Mouse (Mus musculus): ENCODE results near the gene Dhx32. TPM values are rescaled to one million over a fixed set of nuclear protein-coding genes. Genes with fewer than 3 reads are reported as not detected.

Gene Dhx32
- total RNA-seq, 1 experiment, result 42.3 TPM

DNA sequence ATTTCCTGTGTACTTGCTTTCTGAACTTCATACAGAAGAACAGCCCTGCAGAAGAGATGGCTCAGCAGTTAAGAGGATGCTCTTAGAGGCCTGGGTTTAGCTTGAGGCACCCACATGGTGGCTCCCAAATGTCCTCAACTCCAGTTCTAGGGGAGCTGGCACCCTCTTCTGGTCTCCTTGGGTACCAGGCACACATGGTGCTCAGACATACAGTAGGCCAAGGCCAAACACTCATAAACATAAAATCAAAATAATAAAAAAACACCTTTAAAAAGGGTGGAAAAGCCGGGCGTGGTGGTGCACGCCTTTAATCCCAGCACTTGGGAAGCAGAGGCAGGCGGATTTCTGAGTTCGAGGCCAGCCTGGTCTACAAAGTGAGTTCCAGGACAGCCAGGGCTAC lies 23.8 kb downstream of the Dhx32 start:
- in situ Hi-C loops (cut with MboI; ENCODE audit: low sequenced_read_pairs in 2 of 2, unreplicated experiment in 2 of 2), result no loop called here
- no peak for DNase-seq (ENCODE audit: low read depth, low spot score)
- no peak overlapping the region for H3K9ac ChIP-seq (ENCODE audit: insufficient read depth, low read depth, low read length, poor library complexity, severe bottlenecking)
- 0 out of 2 replicates have a peak, but pooled peaks have one; percentile 33 for TF ChIP-seq ZNF384 (IDR thresholded peaks at IDR 0.05; ENCODE audit: low read depth, low read length)
- no peak for TF ChIP-seq ZC3H11A (IDR thresholded peaks at IDR 0.05; ENCODE audit: borderline replicate concordance, low read depth, low read length)
- H3K9me3 ChIP-seq (ENCODE audit: control insufficient read depth, insufficient read depth, low read depth, low read length), result no peaks in the 10 kb centered on the region
- H3K36me3 ChIP-seq (ENCODE audit: control insufficient read depth, insufficient read depth, low read length, poor library complexity, severe bottlenecking), result no peaks in the 10 kb centered on the region
- 0 out of 4 replicates have a peak, but pooled peaks cover 0 to 2% of the 10 kb centered on the region in 2 experiments for H3K4me1 ChIP-seq (ENCODE audit: control insufficient read depth in 2 of 2, insufficient read depth in 2 of 2, low read length in 2 of 2, poor library complexity in 1 of 2)
- H3K27ac ChIP-seq (ENCODE audit: insufficient read depth, low read depth, low read length, poor library complexity, severe bottlenecking), result no peak overlapping the region
- peak overlapping the region in 1 of 2 experiments; percentile 52; a peak in 2 of 4 replicates for H3K4me3 ChIP-seq (ENCODE audit: insufficient read depth in 1 of 2, low read depth in 1 of 2, low read length in 2 of 2, poor library complexity in 1 of 2, severe bottlenecking in 1 of 2)

DNA sequence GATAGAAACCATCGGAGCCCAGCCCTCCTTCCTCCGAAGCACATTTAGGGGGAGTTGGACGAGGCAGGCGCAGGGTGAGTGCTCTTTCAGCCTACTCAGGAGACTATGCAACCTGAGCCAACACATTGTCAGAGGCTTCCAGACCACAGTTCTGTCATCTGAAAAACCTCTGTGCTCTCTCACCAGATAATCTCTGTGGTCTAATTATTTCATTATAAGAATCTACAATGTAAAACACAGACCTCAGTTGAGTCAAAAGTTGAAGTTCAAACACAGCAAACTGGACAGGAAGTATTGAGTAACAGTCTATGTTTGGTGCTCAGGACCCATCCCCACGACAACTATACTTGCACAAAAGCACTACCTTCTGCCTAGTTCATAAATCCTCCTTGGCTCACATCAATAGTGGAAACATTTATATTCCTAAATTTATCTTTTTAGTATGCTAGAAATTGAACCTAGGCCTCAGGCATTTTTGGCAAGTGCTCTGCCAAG lies 24.5 kb downstream of the Dhx32 start:
- Histone ChIP-seq H3K36me3 (ENCODE audit: control insufficient read depth, insufficient read depth, low read length, poor library complexity, severe bottlenecking) (no peaks in the 10 kb centered on the region), H3K4me3 (ENCODE audit: insufficient read depth in 1 of 2, low read depth in 1 of 2, low read length in 2 of 2, poor library complexity in 1 of 2, severe bottlenecking in 1 of 2) (peak overlapping the region in 1 of 2 experiments; percentile 26; a peak in 1 of 4 replicates), H3K4me1 (ENCODE audit: control insufficient read depth in 2 of 2, insufficient read depth in 2 of 2, low read length in 2 of 2, poor library complexity in 1 of 2) (0 out of 4 replicates have a peak, but pooled peaks cover 0 to 2% of the 10 kb centered on the region in 2 experiments), H3K9me3 (ENCODE audit: control insufficient read depth, insufficient read depth, low read depth, low read length) (no peaks in the 10 kb centered on the region), H3K9ac (ENCODE audit: insufficient read depth, low read depth, low read length, poor library complexity, severe bottlenecking) (no peak overlapping the region), H3K27ac (ENCODE audit: insufficient read depth, low read depth, low read length, poor library complexity, severe bottlenecking) (no peak overlapping the region)
- in situ Hi-C loops (cut with MboI; ENCODE audit: low sequenced_read_pairs in 2 of 2, unreplicated experiment in 2 of 2), result no loop called here
- TF ChIP-seq HCFC1 (IDR thresholded peaks at IDR 0.05; ENCODE audit: borderline replicate concordance, insufficient read depth, low read length) (no peak), ZC3H11A (IDR thresholded peaks at IDR 0.05; ENCODE audit: borderline replicate concordance, low read depth, low read length) (no peak)
- no peak for DNase-seq (ENCODE audit: low read depth, low spot score)

DNA sequence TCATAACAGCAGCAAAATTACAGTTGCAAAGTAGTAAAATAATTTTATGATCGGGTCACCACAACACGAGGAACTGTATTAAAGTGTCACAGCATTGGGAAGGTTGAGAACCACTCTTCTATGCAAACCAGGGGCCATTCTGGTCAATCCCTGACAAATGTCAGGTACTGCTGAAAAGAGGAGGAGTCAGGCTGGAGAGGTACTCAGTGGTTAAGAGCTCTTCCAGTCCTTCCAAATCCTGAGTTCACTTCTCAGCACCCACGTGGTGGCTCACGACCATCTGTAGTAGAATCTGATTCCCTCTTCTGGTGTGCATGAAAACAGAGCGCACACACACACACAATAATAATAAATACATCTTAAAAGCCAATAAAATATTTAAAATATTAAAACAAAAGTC lies 31.4 kb downstream of the Dhx32 start:
- in situ Hi-C loops (cut with MboI; ENCODE audit: low sequenced_read_pairs in 2 of 2, unreplicated experiment in 2 of 2), result no loop called here
- TF ChIP-seq ZC3H11A (IDR thresholded peaks at IDR 0.05; ENCODE audit: borderline replicate concordance, low read depth, low read length) (no peak), HCFC1 (IDR thresholded peaks at IDR 0.05; ENCODE audit: borderline replicate concordance, insufficient read depth, low read length) (no peak), MAFK (IDR thresholded peaks at IDR 0.05; ENCODE audit: insufficient read depth, low read depth, low read length) (no peak), CHD2 (IDR thresholded peaks at IDR 0.05; ENCODE audit: low read depth, low read length) (no peak), ZNF384 (IDR thresholded peaks at IDR 0.05; ENCODE audit: low read depth, low read length) (no peak)
- peaks cover 12% of the 10 kb centered on the region for H3K36me3 ChIP-seq (ENCODE audit: control insufficient read depth, insufficient read depth, low read length, poor library complexity, severe bottlenecking)
- no peak overlapping the region for H3K9ac ChIP-seq (ENCODE audit: insufficient read depth, low read depth, low read length, poor library complexity, severe bottlenecking)
- no peaks in the 10 kb centered on the region for H3K9me3 ChIP-seq (ENCODE audit: control insufficient read depth, insufficient read depth, low read depth, low read length)
- H3K4me1 ChIP-seq (ENCODE audit: control insufficient read depth in 2 of 2, insufficient read depth in 2 of 2, low read length in 2 of 2, poor library complexity in 1 of 2), result no peaks in the 10 kb centered on the region
- no peak overlapping the region for H3K27ac ChIP-seq (ENCODE audit: insufficient read depth, low read depth, low read length, poor library complexity, severe bottlenecking)
- DNase-seq (ENCODE audit: low read depth, low spot score), result no peak
- H3K4me3 ChIP-seq (ENCODE audit: insufficient read depth in 1 of 2, low read depth in 1 of 2, low read length in 2 of 2, poor library complexity in 1 of 2, severe bottlenecking in 1 of 2), result no peak overlapping the region

DNA sequence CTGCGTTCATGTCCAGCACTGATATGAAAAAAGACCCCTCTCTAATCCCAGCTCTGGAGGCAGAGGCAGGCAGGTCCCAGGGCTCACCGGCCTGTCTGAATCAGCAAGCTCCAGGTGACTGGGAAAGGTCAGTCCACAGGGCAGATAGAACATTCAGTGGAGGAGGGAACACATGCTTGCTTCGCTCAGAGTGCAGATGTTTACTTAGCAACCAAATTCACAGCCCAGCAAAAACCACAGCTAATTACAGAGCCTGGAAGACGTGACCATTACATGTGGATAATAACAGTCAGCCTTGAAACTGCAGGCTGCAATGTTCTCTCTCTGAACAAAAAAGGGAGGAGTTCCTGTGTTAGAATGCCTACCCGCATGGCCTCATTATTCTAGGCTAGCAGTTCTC lies 31.9 kb downstream of the Dhx32 start:
- Histone ChIP-seq H3K36me3 (ENCODE audit: control insufficient read depth, insufficient read depth, low read length, poor library complexity, severe bottlenecking) (peaks cover 12% of the 10 kb centered on the region), H3K9ac (ENCODE audit: insufficient read depth, low read depth, low read length, poor library complexity, severe bottlenecking) (no peak overlapping the region), H3K9me3 (ENCODE audit: control insufficient read depth, insufficient read depth, low read depth, low read length) (no peaks in the 10 kb centered on the region), H3K27ac (ENCODE audit: insufficient read depth, low read depth, low read length, poor library complexity, severe bottlenecking) (no peak overlapping the region), H3K4me1 (ENCODE audit: control insufficient read depth in 2 of 2, insufficient read depth in 2 of 2, low read length in 2 of 2, poor library complexity in 1 of 2) (no peaks in the 10 kb centered on the region), H3K4me3 (ENCODE audit: insufficient read depth in 1 of 2, low read depth in 1 of 2, low read length in 2 of 2, poor library complexity in 1 of 2, severe bottlenecking in 1 of 2) (no peak overlapping the region)
- TF ChIP-seq MAFK (IDR thresholded peaks at IDR 0.05; ENCODE audit: insufficient read depth, low read depth, low read length), result no peak
- in situ Hi-C loops (cut with MboI; ENCODE audit: low sequenced_read_pairs in 2 of 2, unreplicated experiment in 2 of 2), result no loop called here
- no peak for DNase-seq (ENCODE audit: low read depth, low spot score)

DNA sequence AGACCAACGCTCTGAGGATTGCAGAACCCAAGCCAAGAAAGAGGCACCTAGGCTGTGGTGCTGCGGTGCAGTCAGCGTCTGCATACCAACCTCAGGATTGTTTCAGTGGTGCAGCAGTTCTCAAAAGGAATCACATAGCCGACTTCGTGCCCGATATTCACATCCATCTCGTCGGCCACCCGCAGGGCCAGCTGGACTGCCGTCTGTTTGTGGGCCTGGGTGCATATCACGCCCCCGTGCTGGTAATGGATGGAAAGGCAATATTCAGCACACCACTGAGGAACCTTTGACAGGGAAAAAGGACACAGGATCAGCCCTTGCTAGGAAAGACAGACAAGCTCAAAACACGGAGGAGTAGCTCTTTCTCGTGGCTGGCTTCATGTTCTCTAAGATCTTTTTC lies 33.8 kb downstream of the Dhx32 start:
- Histone ChIP-seq H3K27ac (ENCODE audit: insufficient read depth, low read depth, low read length, poor library complexity, severe bottlenecking) (no peak overlapping the region), H3K9ac (ENCODE audit: insufficient read depth, low read depth, low read length, poor library complexity, severe bottlenecking) (no peak overlapping the region), H3K36me3 (ENCODE audit: control insufficient read depth, insufficient read depth, low read length, poor library complexity, severe bottlenecking) (peaks cover 12% of the 10 kb centered on the region), H3K4me3 (ENCODE audit: insufficient read depth in 1 of 2, low read depth in 1 of 2, low read length in 2 of 2, poor library complexity in 1 of 2, severe bottlenecking in 1 of 2) (no peak overlapping the region), H3K9me3 (ENCODE audit: control insufficient read depth, insufficient read depth, low read depth, low read length) (no peaks in the 10 kb centered on the region), H3K4me1 (ENCODE audit: control insufficient read depth in 2 of 2, insufficient read depth in 2 of 2, low read length in 2 of 2, poor library complexity in 1 of 2) (no peaks in the 10 kb centered on the region)
- TF ChIP-seq ZNF384 (IDR thresholded peaks at IDR 0.05; ENCODE audit: low read depth, low read length) (no peak), MAFK (IDR thresholded peaks at IDR 0.05; ENCODE audit: insufficient read depth, low read depth, low read length) (no peak), CHD2 (IDR thresholded peaks at IDR 0.05; ENCODE audit: low read depth, low read length) (no peak), HCFC1 (IDR thresholded peaks at IDR 0.05; ENCODE audit: borderline replicate concordance, insufficient read depth, low read length) (no peak), ZC3H11A (IDR thresholded peaks at IDR 0.05; ENCODE audit: borderline replicate concordance, low read depth, low read length) (no peak)
- in situ Hi-C loops (cut with MboI; ENCODE audit: low sequenced_read_pairs in 2 of 2, unreplicated experiment in 2 of 2), result no loop called here
- no peak for DNase-seq (ENCODE audit: low read depth, low spot score)
